Mouse (Mus musculus): Measurements from ENCODE around the gene Dis3l2.

Gene Dis3l2

DNA sequence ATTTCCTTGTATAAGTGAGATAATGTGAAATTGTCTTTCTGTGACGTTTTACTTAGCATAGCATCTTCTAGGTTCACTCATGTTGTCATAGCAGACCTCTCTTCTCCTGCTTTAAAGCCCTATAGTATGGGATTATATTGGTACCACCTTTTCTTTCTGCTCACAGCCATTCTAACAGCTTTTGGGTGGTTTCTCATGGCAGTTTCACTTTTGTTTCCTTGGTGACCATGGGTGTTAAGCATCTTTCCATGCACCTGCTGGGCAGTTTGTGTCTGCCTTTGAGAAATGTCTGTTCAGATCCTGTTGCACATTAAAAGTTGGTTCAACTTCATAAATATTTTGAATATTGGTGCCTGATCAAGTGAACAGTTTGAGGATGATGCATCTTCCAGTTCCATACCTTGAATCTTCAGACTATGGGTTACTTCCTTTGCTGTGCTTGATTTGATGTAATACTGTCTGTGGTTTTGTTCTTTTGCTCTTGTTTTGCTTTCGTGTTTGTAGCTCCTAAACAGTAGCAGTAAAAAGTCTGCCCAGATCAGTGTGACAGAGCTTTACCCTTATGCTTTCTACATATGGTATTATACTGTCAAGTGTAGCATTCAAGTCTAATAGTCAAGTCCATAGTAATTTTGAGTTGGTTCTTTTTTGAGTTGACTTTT lies 29.7 kb downstream of the Dis3l2 start:
- DNase-seq, result no peak

DNA sequence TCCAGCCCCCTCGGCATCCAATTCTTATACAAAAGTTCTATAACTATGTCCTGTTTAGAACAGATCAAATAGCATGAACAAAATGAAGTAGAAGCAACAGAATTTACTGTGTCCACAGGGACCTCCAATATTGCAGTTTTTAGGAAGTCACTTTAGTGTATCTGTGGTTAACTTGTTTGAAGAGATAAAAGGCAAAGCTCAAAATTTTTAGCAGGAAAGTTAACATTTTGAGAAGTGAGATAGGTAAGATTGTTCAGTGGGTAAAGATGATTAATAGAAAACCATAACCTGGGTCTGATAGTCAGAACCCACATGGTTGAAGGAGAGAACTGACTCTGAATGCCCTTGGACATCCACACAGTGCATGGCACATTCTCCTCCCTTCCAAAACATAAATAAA lies 32.8 kb downstream of the Dis3l2 start:
- no peak for DNase-seq

DNA sequence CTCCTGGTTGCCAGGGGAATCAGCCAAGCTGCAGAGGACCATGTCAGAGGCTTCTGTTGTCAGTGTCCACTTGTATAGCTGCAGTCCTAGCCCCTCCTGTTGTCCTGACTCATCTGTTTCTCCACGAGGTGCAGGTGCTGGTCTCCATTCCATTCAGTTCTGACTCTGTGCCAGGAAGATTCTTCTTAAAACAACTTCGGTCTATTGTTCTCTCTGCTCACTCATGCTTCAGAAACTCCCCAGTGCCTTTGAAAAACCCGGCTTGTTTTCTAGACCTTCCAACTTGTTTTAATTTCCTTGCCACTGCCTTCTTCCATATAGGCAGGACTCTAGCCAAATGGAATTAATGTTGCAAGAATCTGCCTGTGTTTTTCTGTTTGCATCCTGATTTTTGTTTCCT lies 39.3 kb downstream of the Dis3l2 start:
- DNase-seq, result no peak

DNA sequence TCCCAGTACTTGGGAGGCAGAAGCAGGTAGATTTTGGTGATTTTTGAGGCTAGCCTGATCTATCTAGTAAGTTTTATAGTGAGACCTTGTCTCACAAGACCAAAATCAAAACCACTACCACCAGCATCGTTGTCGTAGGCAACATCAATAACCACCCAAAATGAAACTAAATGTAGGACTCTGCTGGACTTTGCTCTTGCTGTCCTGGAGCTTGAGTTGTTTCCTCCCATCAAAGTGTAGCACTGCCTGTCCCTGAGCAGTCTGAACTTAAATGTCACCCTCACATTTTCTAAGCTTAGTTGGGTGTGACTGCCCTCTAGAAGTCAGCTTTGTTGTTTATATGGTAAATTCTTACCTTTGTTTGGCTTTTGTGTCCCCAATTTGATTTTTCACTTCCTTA lies 43.4 kb downstream of the Dis3l2 start:
- no peak for DNase-seq

DNA sequence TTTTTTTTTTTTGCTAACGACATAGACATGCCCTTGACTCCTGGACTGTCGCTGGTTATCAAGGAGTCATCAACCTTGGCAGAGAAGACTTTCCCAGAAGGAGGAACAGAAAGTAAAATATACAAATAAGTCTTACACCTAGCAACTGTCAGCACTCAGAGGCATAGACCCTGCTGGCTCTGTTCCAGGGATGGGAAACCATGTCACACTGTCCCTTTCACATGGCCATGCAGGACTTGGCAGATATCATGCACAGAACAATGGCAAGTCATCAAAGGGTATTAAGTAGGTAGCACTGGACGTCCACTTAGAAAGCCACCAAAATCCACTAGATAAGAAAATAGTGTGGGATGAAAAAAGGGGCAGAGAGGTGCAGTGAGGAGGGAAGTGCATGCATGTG lies 46.5 kb downstream of the Dis3l2 start:
- DNase-seq, result no peak

DNA sequence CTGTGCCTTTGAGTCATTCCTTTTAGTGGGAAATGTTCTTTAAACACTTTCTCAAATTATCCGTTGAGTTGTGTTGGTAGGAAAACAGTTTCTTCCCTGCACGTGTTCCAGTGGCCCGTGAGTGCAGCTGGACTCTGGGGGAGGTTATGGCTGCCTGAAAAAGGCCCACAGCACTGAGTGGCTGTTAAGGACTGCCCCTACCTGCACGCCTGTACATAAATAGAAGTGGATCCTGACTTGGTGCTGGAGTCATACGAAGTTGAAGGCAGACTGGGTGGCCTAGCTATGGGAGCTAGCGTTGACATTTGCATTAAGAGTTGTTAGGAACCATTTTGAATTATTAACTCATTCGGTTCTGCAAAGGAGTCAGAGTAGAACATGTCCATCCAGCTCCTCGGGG lies 49.8 kb downstream of the Dis3l2 start:
- DNase-seq, result no peak

DNA sequence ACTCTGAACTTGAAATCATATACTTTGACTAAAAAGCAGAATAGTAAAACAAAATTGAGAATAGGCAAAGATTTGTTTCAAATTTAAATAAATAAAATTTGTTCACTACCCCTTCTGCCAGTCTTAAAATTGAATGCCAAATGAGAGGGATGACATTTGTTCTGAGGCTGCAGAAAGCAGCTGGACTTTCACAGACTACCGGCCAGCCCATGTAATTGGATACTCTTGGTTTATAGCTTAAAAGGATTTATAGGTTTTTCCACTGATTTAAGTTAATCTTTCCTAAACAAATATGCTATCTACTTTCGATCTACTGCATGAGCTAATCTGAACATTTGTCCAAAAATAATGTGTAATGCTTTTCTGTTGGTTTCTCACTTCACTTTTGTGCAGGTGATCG lies 50.7 kb downstream of the Dis3l2 start:
- no peak for DNase-seq

DNA sequence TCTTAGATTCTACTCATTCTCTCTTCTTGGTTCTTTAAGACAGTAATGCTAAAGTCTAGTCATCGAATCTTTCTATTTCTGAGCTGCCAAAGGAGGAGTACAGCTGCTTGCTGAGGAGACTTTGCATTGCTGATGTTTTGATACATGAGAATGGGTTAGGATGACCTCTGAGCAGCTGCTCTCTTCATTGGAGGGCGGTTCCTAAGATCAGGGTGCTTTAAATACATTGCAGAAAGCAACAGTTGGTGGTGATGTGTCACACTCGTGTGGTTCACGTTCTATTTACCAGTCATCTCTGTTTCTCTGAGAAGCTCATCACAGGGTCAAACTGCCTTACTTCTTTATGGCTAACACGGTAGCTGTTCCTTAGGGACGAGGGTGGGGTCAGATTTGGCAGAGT lies 54.5 kb downstream of the Dis3l2 start:
- no peak for DNase-seq

DNA sequence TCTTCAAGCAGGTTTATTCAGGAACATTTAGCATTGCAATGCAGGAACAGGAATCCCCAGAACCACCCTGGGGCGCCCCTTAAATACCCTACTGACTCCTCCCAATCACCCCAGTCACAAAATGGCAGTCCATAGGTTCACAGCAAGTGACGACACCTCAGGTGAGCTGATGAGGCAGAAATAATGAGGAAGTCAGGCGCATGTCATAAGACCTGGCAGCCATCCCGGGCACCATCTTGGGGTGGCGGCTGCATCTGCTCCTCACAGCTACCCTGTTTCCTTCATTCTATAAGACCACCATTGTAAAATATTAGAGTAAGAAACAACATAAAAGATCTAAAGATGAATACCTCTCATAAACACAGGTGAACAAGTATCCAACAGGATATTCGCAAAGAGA lies 58.6 kb downstream of the Dis3l2 start:
- no peak for DNase-seq

DNA sequence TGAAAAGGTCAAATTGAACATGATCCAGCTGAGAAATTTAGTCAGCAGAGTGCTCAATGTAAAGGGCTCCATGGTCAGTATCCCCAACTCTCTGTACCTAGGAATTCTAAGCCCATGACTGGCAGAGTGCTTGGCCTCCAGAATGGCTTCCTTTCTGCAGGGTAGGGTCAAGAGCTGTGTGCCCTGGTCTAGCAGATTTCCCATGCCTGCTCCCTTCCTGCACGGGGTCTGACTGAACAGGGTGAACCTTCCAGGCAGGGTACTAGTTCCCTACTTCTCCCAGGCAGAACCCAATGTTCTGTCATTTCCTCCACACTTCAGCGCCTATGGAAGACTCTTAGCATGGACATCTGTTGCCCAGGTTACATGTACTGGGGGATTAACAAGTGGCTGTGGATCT lies 97.6 kb downstream of the Dis3l2 start:
- DNase-seq, result no peak

DNA sequence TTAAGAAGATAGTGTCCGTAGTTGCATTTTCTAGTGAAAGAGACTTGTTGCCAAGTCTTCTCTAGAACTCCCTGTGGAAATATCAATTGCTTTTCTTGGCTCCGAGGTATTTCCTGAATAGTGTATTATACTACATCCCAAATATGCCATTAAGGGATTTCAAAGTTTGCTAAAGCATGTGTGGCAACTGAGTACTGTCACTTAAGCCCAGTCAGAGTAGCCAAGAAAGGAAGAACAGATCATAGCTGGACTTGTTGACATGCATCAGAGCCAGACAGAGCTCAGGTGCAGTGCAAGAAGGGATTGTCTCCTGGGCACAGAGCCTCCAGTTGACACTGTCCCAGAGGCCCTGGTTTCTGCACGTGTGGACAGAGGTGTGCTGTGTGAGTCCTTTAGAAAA lies 108.1 kb downstream of the Dis3l2 start:
- DNase-seq, result no peak

DNA sequence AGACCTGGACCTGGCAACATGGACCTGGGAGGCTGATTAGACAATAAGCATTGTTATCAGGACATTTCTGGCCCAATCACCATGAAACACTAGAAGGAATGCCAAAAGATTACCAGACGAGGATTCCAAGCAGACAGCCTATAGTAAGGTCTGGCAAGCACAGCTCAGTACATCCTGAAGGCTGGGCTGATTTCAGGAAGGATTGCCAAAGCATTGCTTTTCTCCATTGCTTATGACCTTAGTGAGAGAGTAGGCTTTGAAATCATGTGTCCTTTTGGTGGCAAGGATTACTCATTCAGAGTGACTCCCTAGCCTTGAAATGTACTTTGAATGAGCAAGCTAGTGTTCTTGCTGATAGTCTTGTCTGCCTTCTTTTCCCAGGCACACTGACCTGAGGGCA lies 118.7 kb downstream of the Dis3l2 start:
- no peak for DNase-seq

DNA sequence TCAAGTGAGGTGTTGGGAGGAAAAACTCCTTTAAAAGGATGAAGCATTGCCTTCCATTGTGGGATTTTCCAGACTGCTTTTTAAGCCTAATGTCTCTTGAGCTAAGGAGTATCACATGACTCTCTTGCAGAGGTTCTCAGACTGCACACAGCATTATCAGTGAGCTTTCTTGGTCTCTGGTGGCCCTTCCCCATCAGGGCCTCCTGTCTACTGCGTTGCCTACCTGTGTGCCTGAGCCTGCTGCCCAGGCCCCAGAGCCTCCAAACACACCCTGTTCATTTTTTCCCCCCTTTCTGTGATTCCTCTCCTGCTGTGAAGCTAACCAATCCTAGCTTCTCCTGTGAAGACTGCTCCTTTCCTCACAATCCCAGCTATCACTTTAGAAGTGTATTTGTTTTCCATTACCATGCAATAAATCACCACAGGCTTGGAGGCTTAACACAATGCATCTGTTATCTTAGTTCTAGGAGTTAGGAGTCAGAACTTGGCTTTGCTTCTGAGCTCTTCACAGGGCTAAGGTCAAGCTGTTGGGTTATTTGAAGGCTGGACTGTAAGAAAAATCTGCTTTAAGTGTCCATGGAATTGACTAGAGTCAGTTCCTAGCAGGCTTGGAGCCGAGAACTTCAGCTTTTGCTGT lies 130.9 kb downstream of the Dis3l2 start:
- DNase-seq, result no peak

DNA sequence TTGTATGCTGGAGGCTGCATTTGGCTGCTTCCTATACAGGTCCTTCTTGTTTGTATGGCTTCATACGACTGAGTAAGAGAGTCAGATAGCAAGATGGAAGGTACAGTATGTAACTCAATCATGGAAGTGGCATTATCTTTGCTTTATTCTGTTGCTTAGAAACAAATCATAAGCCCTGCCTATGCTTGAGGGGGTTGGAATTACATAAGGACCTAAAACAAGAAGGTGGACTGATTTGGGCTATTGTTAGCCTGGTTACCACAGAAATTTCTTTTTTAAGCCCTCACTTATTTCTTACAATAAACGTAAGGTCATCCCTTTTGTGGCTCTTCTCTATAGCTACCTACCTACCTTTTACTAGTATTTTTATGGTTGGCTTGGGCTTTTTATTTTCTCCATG lies 131.4 kb downstream of the Dis3l2 start:
- no peak for DNase-seq

DNA sequence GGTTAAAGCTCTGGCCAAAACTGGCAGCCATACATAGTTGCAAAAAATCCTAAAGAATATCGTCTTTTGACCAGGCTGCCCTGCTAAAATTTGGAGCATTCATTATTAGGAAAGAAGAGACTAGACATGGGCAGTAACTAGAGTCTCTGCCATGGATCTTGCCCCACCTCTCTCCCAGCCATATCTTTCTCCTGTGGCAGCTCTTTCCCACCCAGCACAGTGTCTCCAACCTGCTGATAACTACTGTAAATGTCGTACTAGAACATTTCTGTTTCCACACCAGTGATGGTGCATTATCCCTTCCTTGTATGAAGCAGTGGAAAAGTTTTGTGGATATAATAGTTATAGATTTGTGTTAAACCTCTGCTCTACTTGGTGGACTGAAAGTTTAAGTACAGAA lies 147.1 kb downstream of the Dis3l2 start:
- no peak for DNase-seq

DNA sequence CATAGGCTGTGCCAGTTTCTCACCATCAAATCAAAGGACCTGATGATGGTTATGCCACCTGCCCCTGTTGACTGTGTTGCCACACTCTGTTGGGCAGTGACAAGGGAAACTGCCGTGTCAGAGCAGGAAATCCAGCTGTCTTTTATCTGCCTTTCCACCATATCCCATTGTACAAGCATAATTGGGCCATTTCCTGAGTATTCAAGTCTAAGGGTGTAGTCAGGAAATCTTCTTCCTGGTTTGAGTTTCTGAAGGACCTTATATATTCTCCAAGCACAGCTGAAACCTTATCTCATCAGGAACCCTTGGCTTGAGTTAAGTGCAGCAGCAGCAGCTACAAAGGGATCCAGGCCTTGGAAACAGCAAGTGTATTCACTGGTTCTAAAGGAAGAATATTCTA lies 155.3 kb downstream of the Dis3l2 start:
- no peak for DNase-seq

DNA sequence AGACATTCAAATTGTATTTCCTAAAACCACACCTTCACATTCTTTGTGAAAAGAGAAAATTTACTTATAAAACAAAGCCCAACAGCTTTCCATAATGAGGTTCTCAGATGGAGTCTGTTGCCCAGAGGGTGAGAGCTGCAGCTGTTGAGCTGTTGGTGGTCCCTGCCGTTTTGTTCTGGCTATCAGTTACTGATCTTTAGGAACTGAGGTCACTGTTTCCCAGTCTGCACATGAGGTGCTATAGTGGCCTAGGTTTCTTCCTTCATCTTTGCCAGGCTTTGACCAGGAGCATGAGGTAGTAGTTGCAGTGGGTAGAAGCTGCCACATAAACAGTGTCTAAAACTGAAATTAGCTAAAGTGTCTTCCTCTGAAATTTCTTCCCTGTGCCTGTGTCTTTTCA lies 155.8 kb downstream of the Dis3l2 start:
- no peak for DNase-seq

DNA sequence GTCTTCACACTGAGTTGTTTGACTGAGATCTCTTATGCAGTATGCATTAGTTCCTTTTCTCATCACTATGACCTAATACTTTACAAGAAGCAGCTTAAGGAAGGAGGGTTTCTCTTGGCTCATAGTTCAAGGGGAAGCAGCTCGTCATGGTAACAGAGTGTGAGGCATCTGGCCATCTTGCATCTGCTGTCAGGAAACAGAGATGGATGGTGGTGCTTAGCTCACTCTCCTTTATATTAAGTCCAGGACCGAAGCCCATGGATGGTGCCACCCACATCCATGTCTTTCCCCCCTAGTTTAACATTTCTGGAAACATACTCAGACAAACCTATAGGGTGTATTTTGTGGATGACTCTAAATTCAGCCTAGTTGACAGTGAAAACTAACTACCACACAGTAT lies 170.1 kb downstream of the Dis3l2 start:
- no peak for DNase-seq

DNA sequence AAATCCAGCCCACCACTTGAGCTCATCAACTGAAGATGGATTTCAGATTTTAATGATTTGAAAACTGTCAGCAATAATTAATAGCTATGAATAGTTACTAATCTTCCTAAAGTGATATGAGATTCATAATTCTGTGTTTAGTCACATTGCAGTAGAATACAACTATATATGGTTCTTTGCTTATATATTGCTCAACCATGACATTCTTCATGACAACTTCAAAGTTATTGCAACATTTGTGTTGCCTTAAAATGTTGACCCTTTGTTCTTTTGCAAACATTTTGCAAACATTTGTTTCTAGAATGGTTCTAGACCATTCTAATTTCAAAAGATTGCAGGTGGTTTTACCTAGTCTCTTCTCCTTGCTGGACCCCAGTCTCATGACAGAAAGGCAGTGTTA lies 175.1 kb downstream of the Dis3l2 start:
- DNase-seq, result no peak

DNA sequence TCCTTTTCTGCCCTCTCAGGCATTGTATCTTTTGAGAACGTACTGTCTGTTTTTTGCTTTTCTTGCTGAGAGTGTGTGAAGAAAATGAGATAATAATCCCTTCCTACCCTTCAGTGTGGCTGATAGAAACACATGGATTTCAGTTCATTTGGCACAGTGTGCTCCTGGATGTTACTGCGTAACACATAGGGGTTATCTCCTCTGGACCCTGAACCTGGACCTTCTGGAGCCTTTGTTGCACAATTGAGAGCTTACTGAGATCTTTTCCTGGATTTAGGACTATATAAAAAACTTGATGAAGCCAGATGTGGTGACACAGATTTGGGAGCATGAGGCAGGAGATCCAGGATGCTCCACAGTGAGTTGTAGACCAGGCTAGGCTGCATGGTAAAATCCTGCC lies 175.9 kb downstream of the Dis3l2 start:
- no peak for DNase-seq

DNA sequence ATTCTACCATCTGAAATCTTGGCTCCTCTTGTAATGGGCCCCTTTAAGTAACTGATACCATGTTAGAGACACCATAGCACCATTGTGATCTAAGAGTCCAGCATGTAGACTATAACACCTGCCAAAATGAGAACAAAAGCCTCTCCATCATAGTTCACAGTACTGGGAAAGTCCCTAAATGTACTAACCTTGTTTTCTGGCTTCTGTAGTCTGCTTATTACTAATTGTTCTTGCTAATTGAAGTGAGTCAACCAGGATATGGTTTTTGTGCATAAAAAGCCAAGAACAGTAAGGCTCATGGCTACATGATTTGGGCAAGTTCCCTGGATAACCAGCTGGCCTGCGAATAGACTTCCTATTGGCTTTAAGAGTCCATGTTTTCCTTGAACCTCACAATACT lies 183.5 kb downstream of the Dis3l2 start:
- DNase-seq, result no peak

DNA sequence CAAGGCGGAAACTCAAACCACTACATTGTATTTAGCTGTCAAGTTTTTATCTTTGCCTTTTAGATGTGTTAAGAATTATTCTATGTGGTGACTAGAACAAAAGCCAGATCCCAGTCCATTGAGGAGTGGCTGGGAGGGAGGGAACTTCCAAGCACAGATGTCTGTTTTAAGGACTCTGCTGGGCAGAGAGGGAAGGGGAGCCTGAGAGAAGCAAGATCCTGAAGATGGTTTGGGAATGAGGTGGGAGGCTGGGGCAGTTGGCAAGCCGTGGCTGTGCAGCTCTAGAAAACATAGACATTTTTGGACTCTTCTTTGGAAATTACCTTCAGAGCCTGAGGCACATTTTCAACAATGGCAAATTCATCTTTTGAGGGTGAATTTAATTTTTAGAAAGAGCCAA lies 208.9 kb downstream of the Dis3l2 start:
- DNase-seq, result no peak

DNA sequence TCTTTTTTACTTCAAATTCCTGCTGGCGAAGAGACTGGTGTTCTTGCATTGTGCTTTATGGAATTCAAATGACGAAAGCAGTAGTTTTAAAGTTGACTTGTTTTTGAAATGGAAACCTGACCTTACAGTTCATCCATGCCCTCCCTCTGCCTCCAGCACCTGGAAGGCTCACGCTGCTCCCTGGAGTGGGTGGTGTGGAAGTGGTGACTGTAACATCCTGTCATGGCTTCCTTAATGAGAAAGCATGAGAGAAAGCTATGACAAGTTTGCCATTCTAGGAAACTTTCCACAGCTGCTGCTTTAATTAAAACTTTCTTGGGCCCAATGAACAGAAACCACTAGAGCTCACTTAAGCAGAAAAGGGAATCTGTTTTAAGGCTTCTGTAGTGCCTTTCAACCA lies 210.3 kb downstream of the Dis3l2 start:
- no peak for DNase-seq

DNA sequence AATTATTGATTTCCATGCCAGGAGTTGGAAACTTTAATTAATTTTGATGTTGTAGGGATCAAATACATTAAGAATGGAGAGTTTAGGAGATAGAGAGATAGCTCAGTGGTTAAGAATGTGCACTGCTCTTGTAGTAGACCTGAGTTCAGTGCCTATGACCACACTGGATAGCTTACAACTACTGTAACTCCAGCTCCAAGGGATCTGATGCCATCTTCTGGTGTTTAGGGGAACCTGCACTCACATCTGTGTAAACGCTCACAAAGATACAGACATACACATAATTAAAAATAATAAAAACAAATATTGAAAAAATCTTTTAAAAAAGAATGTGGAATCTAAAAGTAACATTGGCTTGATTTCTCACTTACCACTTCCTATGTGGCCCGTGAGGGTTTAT lies 211.1 kb downstream of the Dis3l2 start:
- no peak for DNase-seq

DNA sequence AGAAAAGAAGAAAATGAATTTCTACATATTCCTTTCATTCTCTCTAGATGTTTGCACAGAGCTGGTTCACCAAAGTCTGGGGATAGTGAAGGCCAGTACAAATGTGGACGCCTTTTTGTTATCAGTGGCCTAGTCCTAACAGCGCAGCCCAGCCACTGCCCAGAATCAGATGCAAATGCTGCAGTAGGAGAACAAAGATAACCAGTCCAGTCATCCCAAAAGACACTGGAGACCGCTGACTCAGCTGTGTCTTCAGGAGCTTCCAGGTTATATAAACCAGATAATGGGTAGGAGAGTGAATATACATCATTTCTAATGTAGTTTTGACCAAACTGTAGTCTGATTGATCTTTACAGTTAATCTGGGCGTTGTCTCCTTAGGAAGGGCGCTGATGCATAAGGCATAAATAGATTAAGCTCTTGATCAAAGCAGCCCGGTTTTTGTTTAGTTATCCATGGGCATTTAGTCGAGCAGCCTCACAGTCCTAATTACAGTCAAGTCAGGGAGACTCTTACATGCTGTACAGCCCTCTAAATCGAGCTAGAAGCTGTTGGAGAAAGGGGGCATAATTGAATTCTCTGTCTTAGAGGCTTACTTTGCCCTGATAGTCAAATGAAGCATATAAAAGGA lies 212.9 kb downstream of the Dis3l2 start:
- no peak for DNase-seq

Data from cerebellum, adult 9-11 months (tissue).